Mouse (Mus musculus) mammary gland, adult 2 months (tissue): ENCODE data around the gene Pgam1. TPM values are rescaled to one million over a fixed set of nuclear protein-coding genes. Genes with fewer than 3 reads are reported as not detected.

ENCODE experiments used
- polyA plus RNA-seq: library from polyadenylated mRNA; depleted of rRNA; stranded (reverse); fragments of >200 nt; gene quantifications from 2 replicates; pipeline ENCODE4 v1.2.3, GENCODE M21; 2012; ENCODE audit warnings: low replicate concordance; rRNA removed

The Pgam1 gene
- 278 and 280 TPM in 2 replicates for polyA plus RNA-seq

DNA sequence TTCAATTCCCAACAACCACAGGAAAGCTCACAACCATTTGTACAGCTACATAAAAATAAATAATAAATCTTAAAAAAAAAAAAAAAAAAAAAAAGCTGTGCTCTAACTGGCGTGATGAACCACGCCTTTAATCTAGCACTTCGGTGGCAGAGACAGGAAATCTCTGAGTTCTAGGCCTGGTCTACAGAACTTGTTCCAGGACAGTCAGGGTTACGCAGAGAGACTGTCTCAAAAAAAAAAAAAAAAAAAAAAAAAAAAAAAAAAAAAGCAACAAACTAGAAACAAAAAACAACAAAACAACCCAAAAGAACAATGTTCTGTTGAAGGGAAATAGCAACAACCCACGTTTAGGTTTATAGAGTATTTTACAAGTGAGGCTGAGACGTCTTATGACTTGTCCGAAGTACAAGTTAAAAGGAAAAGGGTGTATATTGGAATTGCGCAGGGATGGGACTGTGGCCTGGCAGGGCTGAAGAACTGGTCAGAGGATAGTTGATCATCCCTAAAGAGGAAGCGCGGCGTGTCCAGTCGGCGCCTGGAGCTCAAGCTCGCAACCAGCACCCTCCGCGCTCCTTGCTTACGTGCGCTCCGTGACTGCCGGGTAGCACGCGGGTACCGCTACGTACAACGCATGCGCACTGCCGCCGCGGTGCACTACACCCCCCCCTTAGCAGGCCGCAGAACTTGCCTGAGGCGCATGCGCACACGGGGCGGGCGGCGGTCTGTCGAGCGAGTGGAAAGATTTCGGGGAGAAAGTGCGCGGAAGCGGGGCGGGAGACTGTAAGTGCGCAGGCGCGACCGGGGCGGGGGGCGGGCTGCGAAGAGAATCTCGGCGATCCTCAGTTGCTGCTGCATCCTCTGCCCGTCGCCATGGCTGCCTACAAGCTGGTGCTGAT is at the start of gene Pgam1:
TSS of gene Pgam1 (plus strand) at position 746 of the 896 bp plus-strand sequence.

DNA sequence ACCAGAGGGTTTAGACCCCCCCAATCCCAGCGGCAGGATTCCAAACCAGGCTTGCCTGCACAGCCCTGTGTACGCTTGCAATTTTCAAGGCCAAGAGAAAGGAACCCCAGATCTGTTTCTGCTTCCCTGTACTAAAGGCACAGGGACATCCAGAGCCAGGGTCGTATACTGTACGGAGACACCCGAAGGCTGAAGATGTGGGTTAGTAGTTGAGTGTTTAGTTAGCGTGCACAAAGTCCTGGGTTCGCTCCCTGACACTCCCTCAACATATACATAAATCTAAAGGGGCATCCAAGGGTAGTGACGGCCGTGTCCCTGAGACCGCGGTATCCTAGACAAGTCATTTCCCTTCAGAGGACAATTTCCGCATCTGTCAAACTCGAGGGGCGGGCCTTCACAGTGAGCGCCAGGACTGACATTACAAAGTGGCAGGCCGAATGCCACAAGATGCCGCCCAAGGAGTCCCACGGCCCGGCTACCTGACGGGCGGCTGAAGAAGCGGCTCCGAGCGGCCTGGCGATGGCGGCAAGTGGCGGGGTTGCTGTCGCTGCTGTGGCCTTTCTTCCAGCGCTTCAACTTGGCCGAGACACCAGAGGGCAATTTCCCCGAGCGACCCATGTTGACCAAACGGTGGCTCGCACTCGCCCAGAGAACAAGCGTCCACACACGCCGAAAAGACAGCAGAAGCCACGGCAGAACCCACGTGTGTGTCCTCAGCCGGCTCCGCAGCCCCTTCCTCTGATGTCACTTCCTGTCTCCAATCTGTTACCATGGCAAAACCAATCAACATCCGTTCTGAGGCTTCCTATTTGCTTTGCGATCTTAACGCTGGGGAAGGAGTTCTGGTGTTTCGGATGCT is 16.0 kb upstream of the Pgam1 start, which contains the start of gene Rrp12:
TSS of gene Rrp12 (minus strand) at position 714 of the 859 bp plus-strand sequence.

DNA sequence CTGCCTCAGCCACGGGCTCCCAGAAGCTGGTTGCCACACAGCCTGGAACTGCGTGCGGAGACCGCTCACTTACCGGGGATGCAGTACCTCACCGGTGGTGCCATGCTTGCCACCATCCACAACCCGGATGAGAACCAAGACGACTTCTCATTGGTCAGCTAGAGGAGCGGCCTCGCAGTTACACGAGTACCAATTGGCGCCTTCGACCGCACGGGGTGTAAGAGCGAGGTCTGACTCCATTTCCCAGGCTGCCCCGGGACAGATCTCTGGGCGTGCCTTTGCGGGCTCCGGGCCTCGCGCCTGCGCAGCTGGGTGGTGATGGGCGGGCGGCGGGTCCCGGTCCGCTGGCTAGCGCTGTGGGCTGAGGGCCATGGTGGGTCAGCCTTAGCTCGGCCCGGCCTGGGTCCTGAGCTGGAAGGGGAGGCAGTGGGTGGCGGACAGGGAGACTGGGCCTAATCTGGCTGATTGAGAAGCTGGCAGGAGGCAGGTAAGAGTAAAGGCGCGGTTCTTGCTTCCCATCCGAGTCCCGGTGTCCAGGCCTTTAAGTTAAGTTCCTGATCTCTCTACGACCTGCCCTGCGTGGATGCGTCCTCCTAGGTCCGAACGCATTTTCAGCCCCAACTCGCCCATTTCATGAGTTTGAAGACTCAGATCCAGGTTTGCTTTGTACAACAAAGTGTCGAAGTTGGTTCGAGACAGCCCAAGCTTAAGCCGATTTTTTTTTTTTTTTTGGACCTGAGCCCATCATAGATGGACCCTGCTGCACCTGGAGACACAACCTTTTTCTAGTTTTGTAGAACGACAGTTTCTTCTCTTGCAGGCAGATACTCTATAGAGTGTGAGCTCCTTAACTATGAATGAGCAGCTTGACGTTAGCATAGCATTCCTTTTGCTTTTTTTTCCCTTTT is 21.7 kb downstream of the Pgam1 start, which contains the start of the genes Exosc1 and Zdhhc16:
TSS of gene Exosc1 (minus strand) at position 245 of the 908 bp plus-strand sequence.
TSS of gene Zdhhc16 (plus strand) at position 302 of the 908 bp plus-strand sequence.

Other genes starting within 250 kb of the Pgam1 start
- gene Slit1, start 168.3 kb upstream of the Pgam1 start, polyA plus RNA-seq: 0.24 and 0.47 TPM in 2 replicates
- 2.0 and 6.0 TPM in 2 replicates for gene Arhgap19, start 109.9 kb upstream of the Pgam1 start, polyA plus RNA-seq
- 3.4 and 15.2 TPM in 2 replicates for gene Frat1, start 82.0 kb upstream of the Pgam1 start, polyA plus RNA-seq
- gene Frat2, start 63.8 kb upstream of the Pgam1 start, polyA plus RNA-seq: 2.9 and 8.2 TPM in 2 replicates
- 7.6 and 10.6 TPM in 2 replicates for gene Rrp12, start 15.8 kb upstream of the Pgam1 start, polyA plus RNA-seq
- 10.3 and 14.7 TPM in 2 replicates for gene Exosc1, start 21.5 kb downstream of the Pgam1 start, polyA plus RNA-seq
- 104 and 105 TPM in 2 replicates for gene Zdhhc16, start 21.6 kb downstream of the Pgam1 start, polyA plus RNA-seq
- gene Mms19, start 69.2 kb downstream of the Pgam1 start, polyA plus RNA-seq: 70.6 and 91.6 TPM in 2 replicates
- 36.5 and 41.0 TPM in 2 replicates for gene Ubtd1, start 69.8 kb downstream of the Pgam1 start, polyA plus RNA-seq
- 0.12 and 8.7 TPM in 2 replicates for gene Ankrd2, start 124.1 kb downstream of the Pgam1 start, polyA plus RNA-seq
- gene Hoga1, start 133.7 kb downstream of the Pgam1 start, polyA plus RNA-seq: 3.9 and 4.8 TPM in 2 replicates
- gene 4933411K16Rik, start 140.3 kb downstream of the Pgam1 start, polyA plus RNA-seq: 0.69 and 0.82 TPM in 2 replicates
- gene Morn4, start 174.4 kb downstream of the Pgam1 start, polyA plus RNA-seq: 4.9 and 5.3 TPM in 2 replicates
- 33.2 and 36.6 TPM in 2 replicates for gene Pi4k2a, start 178.5 kb downstream of the Pgam1 start, polyA plus RNA-seq
- 14.4 and 29.2 TPM in 2 replicates for gene Avpi1, start 217.1 kb downstream of the Pgam1 start, polyA plus RNA-seq
- gene Marveld1, start 235.5 kb downstream of the Pgam1 start, polyA plus RNA-seq: 95.8 and 131 TPM in 2 replicates